Mouse (Mus musculus) heart, postnatal 14 days (tissue): ENCODE measurements at regions not wholly inside any gene's neighbourhood (a gene's known extent, or its start where the extent isn't known, plus 50 kb on each side); places are given as distances from the start of the nearest gene placed in this dataset.

Experiments
- DNase-seq, 2 experiments: peaks; one replicate each; pipeline ENCODE4 v3.0.0; 2021 to 2022
- intact Hi-C: fragments of 180-260 bp; cut with DNase I; formaldehyde crosslinking; loops from one replicate; pipeline ENCODE4 v1.15.1; 2025

DNA sequence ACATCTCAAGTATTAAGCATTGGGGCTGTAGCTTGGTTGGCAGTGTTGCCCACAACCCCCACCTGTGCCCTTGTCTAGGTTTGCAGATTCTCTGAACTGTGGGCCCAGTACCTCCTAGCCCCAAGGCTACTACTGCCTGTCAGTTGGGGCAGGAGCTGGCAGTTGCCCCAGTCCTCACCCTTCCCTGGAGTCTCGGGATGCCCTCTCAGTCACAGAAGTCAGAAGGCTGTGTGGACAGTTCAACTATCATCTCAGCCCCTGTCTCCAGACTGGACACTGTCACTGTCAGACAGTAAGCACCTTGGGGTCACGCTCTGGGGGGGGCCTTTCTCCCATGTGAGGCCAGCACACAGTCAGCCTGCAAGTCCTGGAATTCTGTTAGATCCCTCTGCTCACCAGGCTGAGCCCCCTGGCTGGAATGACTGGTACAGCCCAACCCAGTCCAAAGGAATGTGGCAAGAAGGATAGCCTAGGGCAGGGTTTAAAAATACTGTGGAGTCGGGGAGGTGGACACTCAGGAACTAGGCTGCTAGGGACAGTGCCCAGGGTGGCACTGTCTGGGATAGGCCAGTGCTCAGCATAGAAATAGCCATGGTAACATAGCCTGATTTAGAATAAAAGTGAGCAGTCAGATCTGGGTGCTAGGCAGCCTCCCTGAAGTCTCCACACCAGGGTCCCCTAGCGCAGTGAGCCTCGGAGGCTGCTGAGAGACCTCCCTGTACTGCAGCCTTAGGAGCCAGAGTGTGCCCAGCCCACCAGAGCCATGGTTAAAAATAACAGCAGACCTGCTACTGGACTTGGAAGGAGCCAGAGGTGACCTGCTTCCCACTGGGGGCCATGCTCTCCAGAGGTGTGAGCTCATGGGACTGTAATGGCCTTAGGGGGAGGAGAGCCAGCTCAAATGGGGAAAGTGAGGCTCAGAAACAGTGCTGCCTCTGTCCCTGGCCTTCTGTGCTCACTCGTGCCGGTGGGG lies 83.1 kb upstream of the Ptpn1 start:
- DNase-seq: no peak
- intact Hi-C loops: no loop called here

DNA sequence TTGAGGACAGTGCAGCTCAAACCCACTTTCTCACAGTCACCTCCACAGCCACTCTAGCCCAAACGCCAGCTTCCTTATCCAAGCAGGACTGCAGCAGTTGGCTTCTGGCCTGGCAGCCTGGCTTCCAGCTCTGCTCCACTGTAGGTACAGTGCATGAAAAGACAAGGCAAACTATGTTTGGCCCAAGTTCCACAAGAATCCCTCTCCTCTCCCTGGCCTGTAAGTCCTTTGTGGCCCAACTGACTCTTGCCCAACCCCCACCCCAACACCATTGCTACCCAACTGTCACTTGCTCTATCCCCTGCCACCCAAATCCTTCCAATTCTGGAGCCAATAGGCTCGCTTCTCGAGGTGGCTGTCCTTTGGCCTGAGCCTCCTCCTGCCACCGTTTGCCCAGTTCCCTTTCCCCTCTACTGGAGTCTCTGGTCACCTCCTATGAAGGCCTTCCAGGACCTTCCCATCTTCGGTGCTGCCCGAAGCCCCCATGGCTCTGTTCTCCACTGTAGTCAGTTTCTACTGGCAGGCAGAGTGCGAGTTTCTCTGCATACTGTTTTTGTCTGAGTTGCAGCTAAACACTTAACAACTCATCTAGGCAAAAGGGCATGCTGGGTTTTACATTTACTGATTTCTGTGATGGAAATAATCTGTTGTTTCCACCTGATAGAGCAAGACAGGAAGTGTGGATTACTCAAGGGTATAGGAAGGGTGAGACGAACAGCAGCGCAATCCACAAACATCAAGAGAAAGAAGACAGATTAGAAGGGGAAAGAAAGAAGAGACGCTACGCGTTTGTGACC lies 84.4 kb upstream of the Ptpn1 start:
- peak in 1 of 2 experiments; percentile 67 for DNase-seq
- intact Hi-C loops: no loop called here

DNA sequence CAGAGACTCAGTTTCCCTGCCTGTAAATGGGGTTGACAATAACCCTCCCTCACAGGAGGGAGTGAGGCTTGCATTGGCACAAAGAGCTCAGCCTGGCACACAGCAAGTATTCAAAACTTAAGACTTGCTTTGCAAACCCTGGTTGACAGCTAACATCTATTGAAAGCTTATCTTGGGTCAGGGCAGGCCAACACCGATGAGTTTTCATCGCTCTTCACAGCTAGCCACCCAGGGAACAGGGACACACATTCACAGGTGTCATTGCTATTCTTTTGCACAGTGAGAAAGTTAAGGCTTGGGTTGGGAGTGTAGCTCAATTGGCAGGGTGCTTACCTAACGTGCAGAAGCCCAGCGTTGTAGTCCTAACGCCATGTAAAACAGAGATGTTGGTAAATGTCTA lies 86.5 kb upstream of the Ptpn1 start:
- intact Hi-C loops: no loop called here

DNA sequence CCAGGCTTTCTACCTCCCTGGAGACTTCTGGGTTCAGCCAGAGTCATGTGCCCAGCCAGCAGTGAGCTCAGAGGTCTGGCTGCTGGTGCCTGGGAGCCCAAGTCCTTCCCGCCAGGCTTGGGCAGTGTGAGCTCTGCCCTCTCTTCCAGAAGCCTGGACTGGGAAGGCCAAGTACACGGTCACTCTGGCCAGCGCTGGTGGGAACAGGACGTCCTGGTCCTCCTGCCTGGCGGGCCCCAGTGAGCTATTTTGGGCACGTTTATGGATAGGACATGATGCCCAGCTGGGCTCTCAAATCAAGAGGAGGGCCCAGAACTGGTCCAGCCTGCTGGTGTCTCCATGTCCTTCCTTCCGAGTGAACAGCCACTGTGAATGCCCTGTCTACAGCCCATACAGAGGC lies 87.3 kb upstream of the Ptpn1 start:
- intact Hi-C loops: no loop called here
- DNase-seq: peak; percentile 77 to 82

More for the DNA sequence above, 86.5 kb upstream of the Ptpn1 start:
- DNase-seq: no peak

DNA sequence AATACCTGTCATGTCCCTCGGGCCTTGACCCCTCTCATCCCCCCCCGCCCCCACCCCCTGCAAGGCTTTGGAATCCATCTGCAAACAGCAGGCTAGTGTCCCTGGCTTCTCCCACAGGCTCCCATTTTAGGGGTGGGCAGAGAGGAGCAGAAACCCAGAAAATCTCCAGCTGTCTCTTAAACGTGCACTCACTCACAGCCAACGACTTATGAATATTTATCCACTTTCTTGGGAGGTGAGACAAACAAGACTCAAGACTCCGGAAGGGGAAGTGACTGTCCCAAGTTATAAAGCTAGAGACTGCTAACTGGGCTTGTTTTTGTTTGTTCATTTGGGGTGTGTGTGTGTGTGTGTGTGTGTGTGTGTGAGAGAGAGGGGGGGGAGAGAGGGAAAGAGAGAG lies 87.9 kb upstream of the Ptpn1 start:
- intact Hi-C loops: no loop called here
- no peak for DNase-seq

DNA sequence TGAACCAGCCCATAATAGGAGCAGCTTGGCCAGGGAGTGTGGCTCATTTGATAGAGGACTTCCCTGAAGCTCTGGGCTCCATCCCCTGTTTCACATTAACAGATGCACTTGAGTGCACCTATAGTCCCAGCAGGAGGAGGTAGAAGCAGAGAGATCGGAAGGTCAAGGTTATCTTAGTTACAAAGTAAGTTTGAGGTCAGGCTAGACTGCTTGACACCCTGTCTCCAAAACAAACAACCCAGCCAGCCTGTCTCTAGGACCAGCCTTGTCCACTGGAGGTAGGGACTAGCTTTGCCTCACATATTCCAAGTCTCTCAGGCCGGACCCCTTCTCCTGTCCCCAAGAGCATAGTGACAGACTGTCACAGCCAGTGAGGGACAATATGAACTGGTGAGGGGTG lies 88.9 kb upstream of the Ptpn1 start:
- no peak for DNase-seq
- intact Hi-C loops: no loop called here

DNA sequence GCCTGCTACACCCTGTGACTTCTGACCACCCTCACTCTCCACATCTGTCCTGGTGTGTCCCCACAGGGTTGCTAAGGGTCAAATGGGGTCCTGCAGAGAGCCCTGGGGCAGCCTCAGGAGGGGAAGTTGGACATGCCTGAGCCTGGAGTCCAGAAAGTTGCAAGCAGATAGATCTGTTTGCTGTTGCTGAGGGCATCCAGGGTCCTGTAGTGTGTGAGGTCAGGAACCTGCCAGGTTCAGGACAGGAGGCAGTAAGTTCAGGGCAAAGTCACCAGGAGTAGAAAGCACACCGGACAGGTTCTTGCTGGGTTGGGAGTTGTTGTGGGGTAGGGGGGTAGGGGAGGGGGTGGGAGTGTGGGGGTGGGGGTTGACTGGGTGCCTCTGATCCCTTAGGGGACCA lies 89.4 kb upstream of the Ptpn1 start:
- no peak for DNase-seq
- intact Hi-C loops: no loop called here

DNA sequence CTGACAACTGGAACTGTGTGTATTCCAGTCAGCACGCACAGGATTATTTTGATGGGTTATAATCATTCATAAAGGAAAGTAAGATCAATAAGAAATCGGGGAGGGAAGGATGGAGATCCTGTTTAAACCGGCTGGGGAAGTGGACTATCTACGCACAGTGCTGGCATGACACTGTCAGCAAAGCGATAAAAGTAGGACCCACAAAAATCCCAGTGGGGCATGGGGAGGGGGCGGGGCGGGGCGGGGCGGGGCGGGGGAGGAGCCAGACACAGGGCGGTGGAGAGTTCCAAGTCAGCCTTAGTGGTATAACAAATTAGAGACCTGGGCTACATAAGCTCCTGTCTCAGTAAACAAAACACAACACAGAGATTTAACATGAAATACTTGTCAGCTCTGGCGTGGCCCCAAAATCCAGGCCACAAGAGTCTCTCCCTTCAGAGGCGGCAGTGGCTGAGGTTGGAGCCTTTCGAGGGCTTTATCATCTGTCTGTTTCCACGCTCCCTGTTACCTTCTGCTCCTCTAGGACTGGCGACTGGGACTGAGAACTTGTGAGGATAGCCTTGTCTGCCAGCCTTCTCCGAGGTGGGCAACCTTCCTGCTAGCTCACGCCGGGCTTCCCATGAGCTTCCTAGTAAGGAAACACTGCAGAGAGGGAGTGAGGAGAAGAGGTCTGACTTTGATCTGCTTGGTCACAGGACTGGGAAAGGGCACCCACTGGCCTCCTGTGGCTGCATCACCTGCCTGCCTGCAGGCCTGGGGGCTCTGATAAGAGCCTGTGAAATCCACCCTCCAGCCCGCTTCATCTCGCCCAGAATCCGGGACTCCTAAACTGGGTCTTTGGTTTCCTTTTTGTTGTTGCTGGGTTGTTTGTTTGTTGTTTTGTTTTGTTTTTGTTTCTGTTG lies 90.3 kb upstream of the Ptpn1 start:
- no peak for DNase-seq
- intact Hi-C loops: no loop called here

DNA sequence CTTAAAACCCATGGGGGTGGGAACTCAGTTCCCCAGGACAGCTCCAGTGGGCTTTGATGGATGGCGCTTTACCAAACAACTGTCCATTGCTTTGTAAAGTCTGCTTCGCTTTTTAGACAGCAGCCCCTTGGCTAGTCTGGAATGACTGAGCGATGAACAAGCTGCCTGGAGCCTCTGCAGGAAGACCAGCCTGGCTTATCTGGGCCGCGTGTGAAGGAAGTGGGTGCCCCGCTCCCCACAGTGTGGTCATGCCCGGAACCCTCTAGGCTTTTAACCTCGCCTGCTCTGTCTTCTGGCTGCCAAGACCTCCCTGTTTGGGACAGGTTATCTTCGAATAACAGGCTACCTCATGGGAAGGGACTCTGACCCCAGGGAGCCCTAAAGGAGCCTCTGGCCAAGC lies 91.5 kb upstream of the Ptpn1 start:
- DNase-seq: no peak
- intact Hi-C loops: no loop called here

DNA sequence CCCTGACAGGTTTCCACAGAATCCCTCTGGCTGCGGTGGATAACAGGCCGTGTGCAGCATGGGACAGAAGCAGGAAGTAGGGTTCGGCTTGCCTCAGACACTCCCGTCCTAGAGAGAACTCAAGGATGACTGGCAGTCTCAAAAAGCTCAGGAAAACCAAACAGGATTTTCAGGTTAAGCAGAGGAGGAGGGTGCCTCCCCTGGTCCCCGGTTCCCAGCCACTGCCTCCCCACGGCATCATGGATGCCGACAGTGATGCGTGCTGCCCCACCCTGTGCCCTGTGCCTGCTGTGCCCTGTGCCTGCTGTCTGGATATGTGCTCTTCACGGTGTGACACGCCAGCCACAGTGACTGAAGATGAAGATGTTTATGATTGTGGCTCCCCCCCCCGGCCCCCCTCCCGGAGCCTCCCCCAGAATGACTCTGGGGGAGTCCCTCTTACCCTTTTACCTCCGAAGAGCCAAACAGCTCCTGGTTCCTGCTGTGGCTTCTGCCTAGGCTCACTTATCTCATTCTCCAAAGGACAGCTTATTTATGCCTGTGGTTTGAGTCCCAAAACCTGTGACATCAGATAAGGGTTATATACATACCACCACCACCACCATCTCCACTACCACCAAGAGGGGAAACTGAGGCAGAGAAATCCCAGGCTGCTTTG lies 92.4 kb upstream of the Ptpn1 start:
- no peak for DNase-seq
- intact Hi-C loops: loop anchor here (5.0 kb wide), 1 partner anchor 62 kb away; no protein-coding TSS in a partner anchor

DNA sequence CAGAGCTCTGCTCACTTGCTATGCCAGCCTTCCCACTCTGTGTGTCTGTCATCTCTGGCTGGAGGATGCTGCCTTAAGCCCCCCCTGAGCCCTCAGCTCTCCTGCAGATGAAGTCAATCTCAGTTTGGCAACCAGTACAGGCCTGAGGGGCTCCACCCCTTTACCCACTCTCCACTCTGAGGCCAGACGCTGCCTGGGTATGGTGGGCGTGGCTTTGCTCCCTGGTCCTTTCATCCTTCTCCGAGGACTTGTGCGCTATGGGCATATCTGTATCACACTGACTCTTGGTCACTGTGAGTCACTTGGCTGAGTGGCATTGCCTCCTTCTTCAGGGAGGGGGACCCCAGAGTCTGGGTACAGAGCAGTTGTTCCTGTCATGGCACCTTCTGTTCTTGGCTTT lies 94.3 kb upstream of the Ptpn1 start:
- intact Hi-C loops: loop anchor here (5.0 kb wide), 1 partner anchor 60 kb away; no protein-coding TSS in a partner anchor
- no peak for DNase-seq

DNA sequence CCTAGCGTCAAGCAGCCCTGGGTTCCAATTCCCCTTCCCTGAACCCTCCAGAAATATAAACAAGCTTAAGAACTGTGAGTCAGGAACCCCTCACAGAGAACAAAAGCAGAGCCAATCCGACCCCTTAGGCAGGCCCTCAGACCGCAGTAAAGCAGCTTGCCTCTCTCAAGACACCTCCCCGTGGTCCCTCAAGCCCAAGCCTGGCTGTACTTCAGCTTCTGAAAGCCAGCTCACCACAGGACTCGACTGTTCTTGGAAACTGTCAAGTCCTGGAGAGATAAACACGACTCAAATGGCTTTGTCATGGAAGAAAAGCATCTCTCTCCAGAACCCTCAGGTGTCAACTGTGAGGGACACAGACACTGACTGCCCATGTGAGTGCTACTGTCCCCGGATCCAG lies 95.2 kb upstream of the Ptpn1 start:
- intact Hi-C loops: loop anchor here (5.0 kb wide), 1 partner anchor 59 kb away; no protein-coding TSS in a partner anchor
- DNase-seq: peak in 1 of 2 experiments; percentile 50

DNA sequence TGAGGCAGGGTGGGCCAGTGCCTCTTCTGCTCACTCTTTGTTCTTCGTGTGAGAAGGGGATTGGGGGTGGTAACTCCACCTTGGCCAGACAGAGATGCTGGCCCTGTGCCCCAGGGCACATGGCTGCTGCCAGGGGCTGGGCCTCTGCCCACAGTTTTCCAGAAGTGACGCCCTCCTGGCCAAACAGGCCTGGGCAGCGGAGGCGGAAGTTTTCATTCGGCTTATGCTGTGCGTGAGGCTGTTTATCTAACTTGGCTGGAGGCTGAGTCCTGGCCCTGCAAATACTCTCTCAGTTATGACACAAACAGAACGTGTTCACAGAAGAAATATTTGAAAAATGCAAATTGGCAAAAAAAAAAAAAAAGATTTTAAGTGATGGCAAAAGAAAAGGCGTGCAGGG lies 97.3 kb upstream of the Ptpn1 start:
- peak; percentile 77 to 82 for DNase-seq
- intact Hi-C loops: loop anchor here (2.0 to 5.0 kb wide), 3 partner anchors 28 to 57 kb away; no protein-coding TSS in a partner anchor

DNA sequence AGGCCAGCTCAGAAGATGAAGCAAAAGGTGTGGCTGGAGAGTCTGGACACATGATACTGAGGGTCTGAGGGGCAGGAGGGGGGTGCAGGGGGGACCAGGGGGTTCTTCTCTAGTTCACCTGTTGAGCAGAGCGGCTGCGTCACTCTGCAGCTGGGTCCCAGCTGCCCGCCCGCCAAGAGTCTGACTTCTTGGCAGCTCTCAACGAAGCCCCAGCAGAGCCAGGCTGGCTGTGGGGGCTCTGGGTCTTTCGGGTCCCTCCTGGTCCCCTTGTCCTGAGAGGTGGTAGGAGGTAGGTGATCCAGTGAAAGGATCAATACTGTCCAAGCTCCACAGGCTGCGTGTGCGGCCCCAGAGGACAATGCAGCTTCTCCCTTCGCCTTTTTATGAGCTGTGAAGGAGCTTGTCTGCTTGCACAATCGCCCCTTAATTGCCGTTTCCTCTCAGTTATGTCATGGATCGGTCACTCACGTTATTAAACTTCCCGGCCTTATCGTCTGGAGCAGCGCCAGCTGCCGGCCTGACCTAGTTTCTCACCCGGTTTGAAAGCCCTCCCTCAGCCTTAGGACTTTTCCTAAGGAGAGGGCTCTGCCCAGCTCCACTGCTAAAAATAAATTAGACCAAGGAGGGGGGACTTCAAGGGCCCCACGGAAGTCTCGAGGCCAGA lies 98.4 kb upstream of the Ptpn1 start:
- DNase-seq: peak; percentile 90 to 92
- intact Hi-C loops: loop anchor here (5.0 kb wide), 1 partner anchor 54 kb away; no protein-coding TSS in a partner anchor

DNA sequence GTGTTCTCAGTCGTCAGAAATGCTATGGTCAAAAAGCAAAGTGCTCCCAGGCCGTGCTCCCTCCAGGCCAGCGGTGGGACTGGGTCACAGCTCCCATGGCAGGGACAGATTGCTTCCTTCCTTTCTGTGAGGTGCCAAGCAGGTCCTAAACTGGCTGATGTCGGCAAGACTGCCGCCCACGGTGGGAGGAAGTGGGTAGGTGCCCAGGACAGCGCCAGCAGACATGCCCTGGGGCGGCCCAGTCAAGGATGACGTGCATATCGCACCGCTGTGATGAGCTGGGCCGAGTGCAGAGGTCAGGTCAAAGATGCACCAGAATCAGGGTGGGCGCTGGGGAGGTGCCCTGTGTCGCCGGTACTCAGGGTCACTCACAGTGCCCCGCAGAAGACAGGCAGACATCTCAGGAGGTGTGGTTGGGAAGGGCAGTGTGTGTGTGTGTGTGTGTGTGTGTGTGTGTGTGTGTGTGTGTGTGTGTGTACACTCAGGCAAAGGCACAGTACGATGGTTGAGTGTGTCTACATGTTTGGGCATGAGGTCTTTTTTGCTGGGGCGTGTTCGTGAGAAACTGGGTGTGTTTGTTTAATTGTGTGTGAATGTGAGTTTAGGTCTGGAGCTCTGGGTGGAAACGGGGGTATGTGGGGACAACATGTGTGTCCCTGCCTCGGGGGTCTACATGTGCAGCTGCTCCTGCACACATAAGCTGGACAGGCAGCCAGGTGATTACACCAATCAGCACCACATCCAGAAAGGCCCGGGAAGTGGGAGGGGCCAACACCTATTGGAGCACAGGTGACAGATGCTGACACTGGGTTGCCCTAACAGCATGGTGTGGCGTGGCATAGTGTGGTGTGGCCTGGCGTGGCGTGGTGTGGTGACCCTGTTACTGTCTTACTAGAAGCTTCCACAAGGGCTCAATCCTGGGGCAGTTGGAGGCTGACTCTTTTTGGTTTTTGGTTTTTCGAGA lies 100.5 kb upstream of the Ptpn1 start:
- no peak for DNase-seq
- intact Hi-C loops: loop anchor here (5.0 kb wide), 1 partner anchor 56 kb away; no protein-coding TSS in a partner anchor

DNA sequence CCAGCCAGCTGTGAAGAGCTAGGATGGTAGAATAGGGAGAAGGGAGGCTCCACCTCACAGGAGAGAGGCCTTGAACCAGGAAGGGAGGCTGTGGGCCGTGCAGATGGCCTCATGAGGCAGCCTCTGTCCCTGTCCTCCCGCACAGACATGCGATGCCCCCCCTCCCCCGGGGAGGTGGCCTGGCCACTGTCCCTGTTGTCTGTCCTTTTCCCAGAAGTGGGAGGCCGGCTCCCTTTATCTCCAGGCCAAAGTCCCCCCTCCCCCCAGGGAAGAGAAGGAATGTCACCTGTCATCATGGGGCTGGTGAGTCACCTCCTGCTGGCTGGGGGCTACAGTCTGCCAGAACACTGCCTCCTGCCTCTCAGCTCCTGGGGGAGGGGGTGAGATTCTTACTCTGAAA lies 103.6 kb upstream of the Ptpn1 start:
- intact Hi-C loops: loop anchor here (5.0 kb wide), 1 partner anchor 46 kb away; no protein-coding TSS in a partner anchor

DNA sequence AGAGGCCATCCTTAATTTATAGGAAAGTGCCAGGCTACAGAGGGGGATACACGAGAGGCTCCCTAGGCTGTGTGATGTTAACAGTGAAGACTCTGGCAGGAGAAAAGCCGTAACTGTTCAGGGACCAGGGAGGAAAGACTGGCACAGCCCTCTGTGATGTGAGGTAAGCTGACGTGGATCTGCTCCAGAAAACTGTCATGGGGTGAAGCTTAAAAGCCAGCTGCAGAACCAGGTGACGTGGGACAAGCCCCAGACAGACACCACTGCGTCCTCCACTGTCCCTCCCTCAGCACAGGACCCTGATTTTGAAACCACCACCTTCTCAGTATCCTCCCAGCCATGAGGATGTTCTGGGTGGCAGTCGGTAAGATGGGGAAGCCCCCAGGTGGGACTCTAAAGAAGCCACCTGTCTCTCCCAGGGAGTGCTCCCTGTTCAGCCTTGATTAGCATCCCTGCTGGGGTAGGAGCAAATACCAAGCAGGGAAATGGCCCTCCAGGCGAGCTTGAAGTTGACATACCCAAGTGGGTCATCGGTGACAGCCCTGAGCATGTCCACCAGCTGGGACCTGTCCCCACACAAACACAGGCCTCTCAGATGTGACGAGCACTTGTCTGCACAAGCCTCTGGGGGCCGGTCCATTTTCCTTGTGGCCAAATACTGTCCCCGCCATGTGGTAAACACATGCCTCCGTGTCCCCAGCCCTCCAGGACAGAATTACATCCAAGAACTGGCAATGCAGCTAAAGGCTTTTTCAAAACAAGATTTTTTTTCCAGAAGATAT lies 104.7 kb upstream of the Ptpn1 start:
- DNase-seq: peak; percentile 60
- intact Hi-C loops: loop anchor here (5.0 kb wide), 1 partner anchor 45 kb away; no protein-coding TSS in a partner anchor

More for the DNA sequence above, 103.6 kb upstream of the Ptpn1 start:
- peak; percentile 69 to 78 for DNase-seq
